Mouse (Mus musculus): ENCODE measurements around the gene Ost4. TPM values are rescaled to one million over a fixed set of nuclear protein-coding genes. Genes with fewer than 3 reads are reported as not detected.

Ost4 gene
- 372 and 381 TPM in 2 replicates for polyA plus RNA-seq (2015; fragmentation: Nextera tagmentation; extraction: Ambion mirVana)

DNA sequence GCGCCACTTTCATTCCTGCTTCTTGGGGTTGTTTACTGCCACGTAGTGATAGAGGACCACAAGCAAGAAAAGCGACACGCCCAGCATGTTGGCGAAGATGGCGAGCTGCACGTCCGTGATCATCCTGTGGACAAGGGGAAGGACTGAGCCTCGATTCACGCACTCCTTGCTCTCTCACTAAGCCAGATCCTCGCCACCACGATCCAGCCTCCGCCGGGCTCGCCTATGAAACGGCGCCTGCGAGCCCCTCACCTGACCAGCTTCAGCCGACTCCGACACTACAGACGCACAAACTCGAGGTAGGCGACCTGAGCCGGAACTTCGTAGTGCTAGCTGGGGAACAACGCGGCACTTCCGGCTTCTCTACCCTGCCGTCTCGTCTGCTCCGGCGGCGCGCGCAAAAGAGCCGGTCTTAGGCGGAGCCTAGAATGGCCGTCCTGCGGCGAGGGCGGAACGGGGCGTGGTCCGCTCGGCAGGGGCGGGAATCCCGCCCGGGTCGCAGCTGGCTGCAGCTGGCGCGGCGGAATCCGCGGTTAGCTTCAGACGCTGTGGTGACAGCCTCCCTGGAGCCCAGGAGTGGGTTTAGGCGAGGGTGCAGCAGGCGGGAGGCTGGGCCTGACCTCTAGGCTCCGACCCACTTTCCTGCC is at the start of gene Ost4:
Gene Ost4, minus strand, starts transcription at position 376 of the 647 bp plus-strand sequence.
- Histone ChIP-seq H3K4me2 (peak within 1 kb of the TSS; percentile 88), H3K4me3 (peak within 1 kb of the TSS; percentile 64), H3K9ac (peak within 1 kb of the TSS; percentile 73), H3K27me3 (no peaks in the 10 kb centered on the region), H3K27ac (peak within 1 kb of the TSS; percentile 95), H3K4me1 (replicated peaks) (peaks cover 61% of the 10 kb centered on the region), H3K36me3 (peaks cover 26% of the 10 kb centered on the region), H3K9me3 (replicated peaks) (no peaks in the 10 kb centered on the region)
- WGBS: under 1% methylated on average over 58 of the region's 58 CpGs
- peak; percentile 93 for ATAC-seq (replicated peaks; ENCODE audit: insufficient number of reproducible peaks, insufficient read depth, low FRiP score, low read depth)

DNA sequence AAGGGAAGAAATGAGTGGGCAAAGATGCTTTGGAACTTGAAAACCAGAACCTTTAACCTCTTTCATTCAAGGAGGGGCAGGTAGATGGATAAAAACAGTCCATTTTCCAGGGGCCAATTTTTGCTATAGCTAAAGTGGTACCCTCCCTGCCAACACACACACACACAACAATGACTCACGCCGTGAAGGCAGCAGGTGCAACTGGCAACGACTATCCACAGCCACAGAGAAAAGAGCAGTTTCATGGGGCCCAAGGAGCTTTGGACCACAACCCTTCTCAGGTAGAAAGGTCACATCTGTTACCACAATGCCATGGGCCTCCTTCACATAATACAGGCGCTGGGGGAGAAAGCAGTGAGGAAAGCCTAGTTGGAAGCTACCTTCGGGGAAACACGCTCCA is 48.2 kb upstream of the Ost4 start:
- H3K4me1 ChIP-seq (replicated peaks): peaks cover 26% of the 10 kb centered on the region

DNA sequence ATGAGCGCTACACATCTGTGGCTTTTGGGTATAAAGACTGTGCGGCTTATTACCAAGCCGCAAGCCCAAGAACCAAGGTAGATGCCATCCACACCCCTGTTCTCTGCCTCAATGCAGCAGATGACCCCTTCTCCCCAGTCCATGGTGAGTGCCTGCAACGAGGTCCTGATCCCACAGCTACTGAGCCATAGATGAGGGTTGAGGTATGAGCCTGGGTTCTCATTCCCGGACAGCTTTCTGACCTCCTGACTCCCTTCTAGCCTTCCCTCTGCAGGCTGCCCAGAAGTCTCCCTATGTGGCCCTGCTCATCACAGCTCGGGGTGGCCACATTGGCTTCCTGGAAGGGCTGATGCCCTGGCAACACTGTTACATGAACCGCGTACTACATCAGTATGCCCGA is 47.0 kb upstream of the Ost4 start:
- Histone ChIP-seq H3K4me2 (no peak overlapping the region), H3K27me3 (no peaks in the 10 kb centered on the region), H3K9ac (no peak overlapping the region), H3K4me3 (no peak overlapping the region), H3K27ac (no peak overlapping the region), H3K4me1 (replicated peaks) (peaks cover 30% of the 10 kb centered on the region), H3K9me3 (replicated peaks) (no peaks in the 10 kb centered on the region), H3K36me3 (peaks cover 39% of the 10 kb centered on the region)
- WGBS: 94% methylated on average over 9 of the region's 9 CpGs
- no peak for ATAC-seq (replicated peaks; ENCODE audit: insufficient number of reproducible peaks, insufficient read depth, low FRiP score, low read depth)

More for the DNA sequence above, 48.2 kb upstream of the Ost4 start:
- Histone ChIP-seq H3K27ac (no peak overlapping the region), H3K36me3 (peaks cover 39% of the 10 kb centered on the region), H3K9ac (no peak overlapping the region), H3K4me2 (no peak overlapping the region), H3K9me3 (replicated peaks) (no peaks in the 10 kb centered on the region), H3K27me3 (no peaks in the 10 kb centered on the region), H3K4me3 (no peak overlapping the region)
- no peak for ATAC-seq (replicated peaks; ENCODE audit: insufficient number of reproducible peaks, insufficient read depth, low FRiP score, low read depth)
- WGBS: 93% methylated on average over 6 of the region's 6 CpGs

DNA sequence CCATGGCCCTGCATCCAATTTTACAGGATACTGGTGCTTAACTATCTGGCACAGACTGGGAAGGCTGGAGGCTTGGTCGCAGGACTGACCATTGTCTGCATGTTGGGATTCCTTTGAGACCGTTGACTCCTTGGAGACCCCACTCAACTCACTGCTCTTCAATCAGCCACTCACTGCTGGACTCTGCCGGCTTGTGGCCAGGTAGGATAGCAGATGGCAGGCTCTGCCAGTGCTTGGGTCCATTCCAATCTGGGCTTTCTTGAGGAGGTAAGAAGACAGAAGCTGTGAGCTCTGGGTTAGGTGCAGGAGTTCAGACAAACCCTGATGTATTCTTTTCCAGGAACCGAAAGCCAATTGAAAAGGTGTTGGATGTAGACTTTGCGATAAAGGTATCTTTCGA is 46.5 kb upstream of the Ost4 start:
- H3K27me3 ChIP-seq: no peaks in the 10 kb centered on the region
- H3K4me3 ChIP-seq: no peak overlapping the region
- no peak overlapping the region for H3K4me2 ChIP-seq
- no peak for ATAC-seq (replicated peaks; ENCODE audit: insufficient number of reproducible peaks, insufficient read depth, low FRiP score, low read depth)
- H3K9ac ChIP-seq: no peak overlapping the region
- H3K36me3 ChIP-seq: peaks cover 39% of the 10 kb centered on the region
- no peaks in the 10 kb centered on the region for H3K9me3 ChIP-seq (replicated peaks)
- no peak overlapping the region for H3K27ac ChIP-seq
- H3K4me1 ChIP-seq (replicated peaks): peaks cover 30% of the 10 kb centered on the region
- 94% methylated on average over 6 of the region's 6 CpGs for WGBS

DNA sequence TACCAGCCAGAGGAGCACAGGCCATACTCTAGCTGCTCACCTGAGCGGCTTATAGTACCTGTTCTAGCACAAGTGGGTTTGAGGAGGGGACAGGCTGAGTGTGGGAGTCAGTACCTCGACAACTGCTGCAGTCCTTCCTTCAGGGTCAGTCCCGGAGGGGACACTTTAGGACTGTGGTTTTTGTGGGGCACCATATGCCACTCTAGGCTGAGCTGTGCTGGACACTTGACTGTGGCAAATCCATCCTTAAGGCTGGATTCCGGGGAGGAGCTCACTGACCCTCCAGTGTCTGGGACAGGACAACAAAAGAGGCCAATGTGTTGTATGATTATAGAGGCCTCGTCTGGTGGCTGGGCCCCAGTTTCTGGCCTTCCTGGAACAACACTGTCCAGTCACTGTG is 45.0 kb upstream of the Ost4 start:
- H3K36me3 ChIP-seq: peaks cover 30% of the 10 kb centered on the region

DNA sequence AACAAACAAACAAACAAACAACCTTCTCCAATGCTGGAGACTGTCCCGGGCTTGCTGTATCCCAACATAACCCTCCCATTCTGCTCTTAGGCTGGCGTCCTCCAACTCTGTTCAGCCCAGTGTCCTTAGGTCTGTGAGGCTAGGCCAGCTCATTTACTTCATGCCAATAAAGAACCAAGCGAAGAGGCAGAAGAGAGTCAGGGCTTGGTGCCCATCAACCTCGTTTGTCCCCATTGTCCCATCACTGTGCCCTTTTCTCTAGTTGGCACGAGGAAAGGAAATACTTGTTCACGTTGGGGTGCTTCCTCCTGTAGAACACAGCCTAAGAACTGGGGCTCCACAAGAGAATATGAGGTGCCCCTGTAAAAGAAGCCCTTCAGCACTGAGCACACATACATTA is 44.1 kb upstream of the Ost4 start:
- no peak overlapping the region for H3K4me3 ChIP-seq
- WGBS: 75% methylated on average over 6 of the region's 6 CpGs
- peaks cover 27% of the 10 kb centered on the region for H3K36me3 ChIP-seq
- no peak for ATAC-seq (replicated peaks; ENCODE audit: insufficient number of reproducible peaks, insufficient read depth, low FRiP score, low read depth)
- peaks cover 18% of the 10 kb centered on the region for H3K4me1 ChIP-seq (replicated peaks)
- H3K9ac ChIP-seq: no peak overlapping the region
- no peak overlapping the region for H3K27ac ChIP-seq
- no peak overlapping the region for H3K4me2 ChIP-seq
- H3K27me3 ChIP-seq: no peaks in the 10 kb centered on the region
- H3K9me3 ChIP-seq (replicated peaks): no peaks in the 10 kb centered on the region

More for the DNA sequence above, 45.0 kb upstream of the Ost4 start:
- H3K4me1 ChIP-seq (replicated peaks): peaks cover 18% of the 10 kb centered on the region
- no peaks in the 10 kb centered on the region for H3K9me3 ChIP-seq (replicated peaks)
- no peaks in the 10 kb centered on the region for H3K27me3 ChIP-seq
- ATAC-seq (replicated peaks; ENCODE audit: insufficient number of reproducible peaks, insufficient read depth, low FRiP score, low read depth): no peak
- WGBS: 82% methylated on average over 5 of the region's 5 CpGs
- H3K27ac ChIP-seq: no peak overlapping the region
- no peak overlapping the region for H3K4me2 ChIP-seq
- no peak overlapping the region for H3K9ac ChIP-seq
- H3K4me3 ChIP-seq: no peak overlapping the region

DNA sequence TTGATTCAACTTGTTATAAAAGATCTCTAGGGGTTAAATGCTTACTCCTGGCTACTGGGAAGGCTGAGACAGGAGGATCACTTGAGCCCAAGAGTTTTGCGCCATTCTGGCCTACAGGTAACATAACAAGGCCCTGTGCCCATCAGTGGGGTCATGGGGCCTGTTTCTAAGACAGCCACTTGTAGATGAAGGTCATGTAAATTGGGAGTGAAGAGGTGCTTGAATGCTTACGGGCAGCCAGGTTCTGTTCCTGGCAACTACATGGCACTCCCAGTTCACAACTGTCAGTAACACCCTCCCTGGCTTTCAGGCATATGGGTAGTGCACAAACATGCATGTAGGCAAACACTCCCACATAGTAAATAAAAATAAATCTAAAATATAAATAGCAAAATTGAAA is 43.3 kb upstream of the Ost4 start:
- Histone ChIP-seq H3K9ac (no peak overlapping the region), H3K4me2 (0 out of 2 replicates have a peak overlapping the region, but pooled peaks have one; percentile 91), H3K27ac (no peak overlapping the region), H3K4me3 (no peak overlapping the region; the same call in 1 of the 2 replicates), H3K36me3 (peaks cover 25% of the 10 kb centered on the region), H3K4me1 (replicated peaks) (peaks cover 18% of the 10 kb centered on the region), H3K27me3 (0 out of 2 replicates have a peak, but pooled peaks cover 4% of the 10 kb centered on the region), H3K9me3 (replicated peaks) (no peaks in the 10 kb centered on the region)
- no peak for ATAC-seq (replicated peaks; ENCODE audit: insufficient number of reproducible peaks, insufficient read depth, low FRiP score, low read depth)
- 78% methylated on average over 2 of the region's 2 CpGs for WGBS

DNA sequence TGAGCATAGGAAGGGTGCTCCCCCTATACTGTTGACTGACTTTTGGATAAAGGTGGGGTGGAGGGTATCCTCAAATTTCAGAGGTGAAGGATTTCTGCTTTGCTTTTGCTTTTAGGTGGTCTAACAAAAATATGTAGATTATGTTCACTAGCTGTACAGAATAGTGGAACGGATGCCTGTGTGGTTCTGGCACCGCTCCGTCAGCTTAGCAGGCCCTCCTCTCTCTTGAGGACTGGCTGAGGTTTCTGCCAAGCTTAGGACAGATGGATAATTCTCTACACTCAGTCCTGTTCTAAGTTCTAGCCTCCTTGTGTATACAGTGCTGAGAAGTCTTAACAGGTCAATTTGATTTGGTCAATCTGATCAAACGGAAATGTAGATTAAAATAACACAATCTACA is 42.9 kb upstream of the Ost4 start:
- H3K4me2 ChIP-seq: peak overlapping the region; percentile 91
- WGBS: 52% methylated on average over 4 of the region's 4 CpGs
- no peak for ATAC-seq (replicated peaks; ENCODE audit: insufficient number of reproducible peaks, insufficient read depth, low FRiP score, low read depth)
- H3K9ac ChIP-seq: peak overlapping the region; percentile 69
- H3K36me3 ChIP-seq: peaks cover 20% of the 10 kb centered on the region
- H3K4me3 ChIP-seq: peak overlapping the region; percentile 75
- H3K9me3 ChIP-seq (replicated peaks): no peaks in the 10 kb centered on the region
- H3K27me3 ChIP-seq: 0 out of 2 replicates have a peak, but pooled peaks cover 9% of the 10 kb centered on the region
- peak overlapping the region; percentile 83; the same call in 1 of the 2 replicates for H3K27ac ChIP-seq
- peaks cover 20% of the 10 kb centered on the region for H3K4me1 ChIP-seq (replicated peaks)

DNA sequence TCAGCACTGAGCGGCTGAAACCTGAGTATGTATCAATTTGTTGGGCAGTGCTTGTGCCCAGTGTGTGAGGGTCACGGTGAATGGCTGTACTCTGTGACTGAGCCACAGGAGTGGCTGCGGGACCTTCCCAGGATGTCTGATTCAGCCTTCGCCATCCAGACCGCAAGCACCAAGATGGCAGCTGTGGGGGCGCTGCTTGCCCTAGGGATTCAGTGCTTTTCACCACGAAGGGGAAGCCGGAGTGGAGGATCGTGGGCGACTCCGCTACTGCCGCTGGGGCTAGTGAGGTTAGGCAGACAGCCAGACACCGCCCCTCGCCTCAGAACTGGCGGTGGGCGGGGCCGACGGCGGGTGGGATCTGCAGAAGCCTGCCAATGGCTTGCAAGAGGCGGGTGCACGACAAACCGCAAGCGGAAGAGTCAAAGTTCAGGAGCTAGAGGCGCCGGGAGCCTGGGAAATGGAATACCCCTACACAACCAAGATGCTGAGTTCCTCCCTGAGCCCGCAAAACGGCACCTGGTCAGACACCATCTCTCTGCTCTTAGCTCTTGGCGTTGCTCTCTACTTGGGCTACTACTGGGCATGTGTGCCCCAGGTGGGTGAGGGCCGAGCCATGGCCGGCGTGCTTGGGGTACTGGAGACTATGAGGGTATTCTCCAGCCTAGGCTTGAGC is 42.2 kb upstream of the Ost4 start:
- H3K4me3 ChIP-seq: peak overlapping the region; percentile 75
- peaks cover 9% of the 10 kb centered on the region; the same call in 1 of the 2 replicates for H3K27me3 ChIP-seq
- H3K4me2 ChIP-seq: peak overlapping the region; percentile 91
- peaks cover 13% of the 10 kb centered on the region for H3K36me3 ChIP-seq
- H3K4me1 ChIP-seq (replicated peaks): peaks cover 25% of the 10 kb centered on the region
- H3K9ac ChIP-seq: peak overlapping the region; percentile 69
- WGBS: under 1% methylated on average over 31 of the region's 31 CpGs
- no peaks in the 10 kb centered on the region for H3K9me3 ChIP-seq (replicated peaks)
- H3K27ac ChIP-seq: peak overlapping the region; percentile 83
- peak; percentile 87 for ATAC-seq (replicated peaks; ENCODE audit: insufficient number of reproducible peaks, insufficient read depth, low FRiP score, low read depth)

DNA sequence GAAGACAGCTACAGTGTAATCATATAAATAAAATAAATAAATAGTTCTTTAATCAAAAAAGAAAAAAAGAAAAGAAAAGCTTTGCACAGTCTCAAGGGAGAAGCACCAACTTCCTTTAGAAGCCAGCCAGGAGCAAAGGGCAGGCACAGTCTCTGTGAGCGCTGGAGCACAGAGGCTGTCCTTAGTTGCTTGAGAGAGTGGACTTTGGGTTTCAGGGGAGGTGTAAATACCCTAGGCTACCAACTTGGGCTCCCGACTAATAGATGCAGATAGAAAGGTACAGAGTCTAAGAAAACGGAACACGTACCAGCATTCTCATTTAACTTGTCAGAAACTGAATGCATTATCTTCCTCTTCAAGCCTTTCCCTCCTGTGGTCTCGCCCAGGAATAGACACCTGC is 41.0 kb upstream of the Ost4 start:
- Histone ChIP-seq H3K27ac (no peak overlapping the region), H3K9ac (no peak overlapping the region), H3K4me3 (no peak overlapping the region), H3K4me2 (no peak overlapping the region), H3K4me1 (replicated peaks) (peaks cover 25% of the 10 kb centered on the region), H3K9me3 (replicated peaks) (no peaks in the 10 kb centered on the region), H3K36me3 (peaks cover 2% of the 10 kb centered on the region), H3K27me3 (peaks cover 9% of the 10 kb centered on the region; the same call in 1 of the 2 replicates)
- 73% methylated on average over 5 of the region's 5 CpGs for WGBS
- no peak for ATAC-seq (replicated peaks; ENCODE audit: insufficient number of reproducible peaks, insufficient read depth, low FRiP score, low read depth)

DNA sequence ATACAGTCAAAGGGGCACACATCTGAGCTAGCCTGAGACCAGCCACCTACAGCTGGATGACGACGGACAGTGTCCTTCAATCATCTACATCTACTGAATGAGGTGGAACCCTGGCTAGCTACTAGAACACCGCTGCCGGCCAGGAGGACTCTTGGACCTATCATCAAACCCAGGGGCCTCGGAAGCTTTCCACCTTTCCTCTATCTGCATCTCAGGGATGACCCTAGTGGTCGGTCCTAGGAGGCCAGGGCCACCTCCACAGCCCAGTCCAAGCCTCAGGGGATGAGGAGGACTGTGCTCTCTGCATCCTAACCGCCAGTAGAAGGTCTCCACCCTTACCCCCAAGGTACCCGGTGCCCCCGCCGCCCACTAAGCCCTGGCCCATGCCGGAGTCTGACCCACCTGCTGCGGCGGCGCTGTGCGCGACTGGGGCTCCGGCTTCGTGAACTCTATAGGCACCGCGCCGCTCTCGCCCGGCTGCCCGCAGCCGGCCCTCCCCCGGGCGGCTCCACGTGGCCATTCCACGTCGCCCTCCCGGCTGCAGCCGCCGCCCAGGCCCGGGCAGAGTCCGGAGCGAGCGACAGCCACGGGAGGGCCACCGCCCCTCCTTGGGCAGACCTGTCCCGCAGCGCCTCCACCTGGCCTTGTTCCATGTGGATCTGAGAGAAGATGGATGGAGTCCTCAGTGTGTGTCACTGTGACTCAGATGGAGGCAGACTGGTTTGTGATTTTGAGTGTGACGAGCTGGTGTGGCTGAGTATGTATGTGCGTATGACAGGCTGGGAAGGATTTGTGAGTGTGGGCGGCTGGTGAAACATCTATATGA is 37.6 kb upstream of the Ost4 start, which contains the start of gene Cgref1:
Gene Cgref1, minus strand, starts transcription at position 636 of the 826 bp plus-strand sequence.
- Histone ChIP-seq H3K9ac (peak within 1 kb of the TSS; percentile 56), H3K36me3 (no peaks in the 10 kb centered on the region), H3K4me1 (replicated peaks) (peaks cover 18% of the 10 kb centered on the region), H3K4me3 (peak within 1 kb of the TSS; percentile 50), H3K27me3 (peaks cover 9% of the 10 kb centered on the region; the same call in 1 of the 2 replicates), H3K4me2 (peak within 1 kb of the TSS; percentile 87), H3K27ac (no peak within 1 kb of the TSS), H3K9me3 (replicated peaks) (no peaks in the 10 kb centered on the region)
- 7% methylated on average over 44 of the region's 44 CpGs for WGBS
- ATAC-seq (replicated peaks; ENCODE audit: insufficient number of reproducible peaks, insufficient read depth, low FRiP score, low read depth): peak; percentile 49; the same call in 1 of the 2 replicates

All from heart, embryonic 15.5 days (tissue).